Mouse (Mus musculus) thymus, postnatal 10 days (tissue): ENCODE data around the gene Ndufs8.

Experiments
- DNase-seq, 2 experiments: peaks; one replicate each; pipeline ENCODE4 v3.0.0; 2021; ENCODE audit warnings: low spot score in 2 of 2

Gene Ndufs8

GRCm38 (mm10) chr19:3931716-3932115 is 19.1 kb upstream of the Ndufs8 start:
- no peak for DNase-seq

- DNase-seq, result peak; percentile 51 to 57
Measured at GRCm38 (mm10) chr19:3930262-3931057, 17.9 kb upstream of the Ndufs8 start.

- no peak for DNase-seq
Measured at GRCm38 (mm10) chr19:3929211-3929941, 16.8 kb upstream of the Ndufs8 start, which contains the start of gene Aldh3b1. Gene Aldh3b1, minus strand, starts transcription at chr19:3929808.

GRCm38 (mm10) chr19:3928779-3929178 is 16.2 kb upstream of the Ndufs8 start:
- no peak for DNase-seq

GRCm38 (mm10) chr19:3927989-3928388 is 15.4 kb upstream of the Ndufs8 start:
- no peak for DNase-seq

GRCm38 (mm10) chr19:3926685-3927084 is 14.1 kb upstream of the Ndufs8 start:
- DNase-seq, result no peak

- no peak for DNase-seq
Measured at GRCm38 (mm10) chr19:3926279-3926678, 13.7 kb upstream of the Ndufs8 start.

GRCm38 (mm10) chr19:3925859-3926258 is 13.3 kb upstream of the Ndufs8 start:
- DNase-seq, result no peak

GRCm38 (mm10) chr19:3924868-3925267 is 12.3 kb upstream of the Ndufs8 start:
- no peak for DNase-seq

- no peak for DNase-seq
Measured at GRCm38 (mm10) chr19:3924190-3924589, 11.6 kb upstream of the Ndufs8 start.

GRCm38 (mm10) chr19:3923586-3923985 is 11.0 kb upstream of the Ndufs8 start:
- no peak for DNase-seq

GRCm38 (mm10) chr19:3922661-3923371 is 10.2 kb upstream of the Ndufs8 start:
- DNase-seq, result no peak

- no peak for DNase-seq
Measured at GRCm38 (mm10) chr19:3919928-3920327, 7.4 kb upstream of the Ndufs8 start.

- no peak for DNase-seq
Measured at GRCm38 (mm10) chr19:3916727-3917126, 4.2 kb upstream of the Ndufs8 start.

- DNase-seq, result no peak
Measured at GRCm38 (mm10) chr19:3914535-3914934, 2.0 kb upstream of the Ndufs8 start.

GRCm38 (mm10) chr19:3913692-3914091 is 1.1 kb upstream of the Ndufs8 start:
- DNase-seq, result no peak

GRCm38 (mm10) chr19:3910206-3910605 is 2.4 kb downstream of the Ndufs8 start:
- no peak for DNase-seq

GRCm38 (mm10) chr19:3907876-3908660 is 4.5 kb downstream of the Ndufs8 start:
- no peak for DNase-seq

GRCm38 (mm10) chr19:3906795-3907786 is 5.5 kb downstream of the Ndufs8 start, which contains the start of gene Tcirg1:
Gene Tcirg1, minus strand, starts transcription at chr19:3907133.
- DNase-seq, result peak; percentile 44 to 56

- no peak for DNase-seq
Measured at GRCm38 (mm10) chr19:3906326-3906725, 6.2 kb downstream of the Ndufs8 start.
